8 mouse cellular contexts compared by ENCODE assay signal in genomic region chr7:105641936-105642335, GRCm38 (mm10). TPM values are rescaled to one million over a fixed set of nuclear protein-coding genes. Genes with fewer than 3 reads are reported as not detected.
DNase-seq lines count a peak whose midpoint lies in the region; ATAC-seq and TF ChIP-seq lines count a peak whose summit lies in the region.

No protein-coding gene starts in this region.

- DNase-seq in lung, adult 2 months, result no peak
- DNase-seq in limb, embryonic 14.5 days (ENCODE audit: low spot score), result no peak
- DNase-seq in right cerebral cortex, postnatal 25 days, result no peak

- peaks cover 34% of the 10 kb centered on the region for H3K4me1 ChIP-seq in erythroblast, embryonic 14.5 days (ENCODE audit: control insufficient read depth)
- H3K4me1 ChIP-seq in lung, embryonic 15.5 days, result peaks cover 28% of the 10 kb centered on the region
- H3K4me1 ChIP-seq in lung, adult 2 months (ENCODE audit: control insufficient read depth, insufficient read depth, low read length), result peaks cover 7% of the 10 kb centered on the region
- H3K4me1 ChIP-seq in limb, embryonic 14.5 days (ENCODE audit: control insufficient read depth, insufficient read depth, low read length), result peaks cover 14% of the 10 kb centered on the region; the same call in 1 of the 2 replicates
- peaks cover 25% of the 10 kb centered on the region for H3K4me1 ChIP-seq in stomach, embryonic 15.5 days

- peak overlapping the region; percentile 8 for H3K4me3 ChIP-seq in erythroblast, embryonic 14.5 days (replicated peaks)
- H3K4me3 ChIP-seq in lung, embryonic 15.5 days, result peak overlapping the region; percentile 64
- no peak overlapping the region for H3K4me3 ChIP-seq in lung, adult 2 months (replicated peaks; ENCODE audit: extremely low read depth, low read depth, low read length)
- H3K4me3 ChIP-seq in limb, embryonic 14.5 days (replicated peaks; ENCODE audit: low read length), result no peak overlapping the region
- no peak overlapping the region; the same call in 1 of the 2 replicates for H3K4me3 ChIP-seq in stomach, embryonic 15.5 days (replicated peaks)

- H3K27ac ChIP-seq in lung, embryonic 15.5 days, result peak overlapping the region; percentile 90
- no peak overlapping the region for H3K27ac ChIP-seq in limb, embryonic 14.5 days (replicated peaks; ENCODE audit: low read depth, low read length)
- no peak overlapping the region for H3K27ac ChIP-seq in stomach, embryonic 15.5 days

- H3K4me2 ChIP-seq in lung, embryonic 15.5 days, result peak overlapping the region; percentile 90
- peak overlapping the region; percentile 87; the same call in 1 of the 2 replicates for H3K4me2 ChIP-seq in limb, embryonic 14.5 days (replicated peaks; ENCODE audit: low read depth, low read length, severe bottlenecking)
- peak overlapping the region; percentile 93 for H3K4me2 ChIP-seq in stomach, embryonic 15.5 days

- TF ChIP-seq POLR2A in lung, adult 2 months (IDR thresholded peaks at IDR 0.05; ENCODE audit: borderline replicate concordance, extremely low read depth, low read depth, low read length), result no peak
- no peak for TF ChIP-seq POLR2A in limb, embryonic 14.5 days (IDR thresholded peaks at IDR 0.05; ENCODE audit: borderline replicate concordance, extremely low read depth, insufficient read depth, insufficient read length)

- no peak for TF ChIP-seq CTCF in lung, adult 2 months (IDR thresholded peaks at IDR 0.05; ENCODE audit: insufficient read depth, low read length)

- no peak for ATAC-seq in erythroblast, adult 5-6 weeks (replicated peaks; ENCODE audit: low FRiP score, poor library complexity, severe bottlenecking)
- ATAC-seq in lung, embryonic 15.5 days (ENCODE audit: borderline replicate concordance, extremely low read depth, low FRiP score, low TSS enrichment), result no peak
- no peak for ATAC-seq in limb, embryonic 14.5 days (ENCODE audit: low FRiP score, low read depth)
- ATAC-seq in stomach, embryonic 15.5 days (ENCODE audit: insufficient read depth, low FRiP score, low read depth), result no peak
- ATAC-seq in CD4-positive, CD25-positive, alpha-beta regulatory T cell, adult 4 months, result no peak

- H3K9me3 ChIP-seq in erythroblast, embryonic 14.5 days (ENCODE audit: control insufficient read depth, low read length), result no peaks in the 10 kb centered on the region
- H3K9me3 ChIP-seq in lung, embryonic 15.5 days, result no peaks in the 10 kb centered on the region
- no peaks in the 10 kb centered on the region for H3K9me3 ChIP-seq in limb, embryonic 14.5 days (ENCODE audit: control insufficient read depth, low read length)
- H3K9me3 ChIP-seq in stomach, embryonic 15.5 days, result no peaks in the 10 kb centered on the region

- 55% methylated on average over 3 of the region's 3 CpGs for WGBS in lung, embryonic 15.5 days
- WGBS in lung, adult 2 months, result 35% methylated on average over 3 of the region's 3 CpGs
- WGBS in limb, embryonic 14.5 days, result 81% methylated on average over 3 of the region's 3 CpGs
- 67% methylated on average over 3 of the region's 3 CpGs for WGBS in stomach, embryonic 15.5 days

- H3K9ac ChIP-seq in lung, embryonic 15.5 days, result no peak overlapping the region
- H3K9ac ChIP-seq in limb, embryonic 14.5 days (ENCODE audit: low read depth, low read length, severe bottlenecking), result no peak overlapping the region
- H3K9ac ChIP-seq in stomach, embryonic 15.5 days, result no peak overlapping the region

- no peaks in the 10 kb centered on the region for H3K27me3 ChIP-seq in erythroblast, embryonic 14.5 days (ENCODE audit: control insufficient read depth)
- H3K27me3 ChIP-seq in lung, embryonic 15.5 days, result no peaks in the 10 kb centered on the region
- H3K27me3 ChIP-seq in limb, embryonic 14.5 days (ENCODE audit: control insufficient read depth, insufficient read depth, low read length), result no peaks in the 10 kb centered on the region
- H3K27me3 ChIP-seq in stomach, embryonic 15.5 days (replicated peaks), result no peaks in the 10 kb centered on the region

- peaks cover 43% of the 10 kb centered on the region for H3K36me3 ChIP-seq in erythroblast, embryonic 14.5 days (ENCODE audit: control insufficient read depth)
- peaks cover 35% of the 10 kb centered on the region for H3K36me3 ChIP-seq in lung, embryonic 15.5 days
- peaks cover 35% of the 10 kb centered on the region for H3K36me3 ChIP-seq in limb, embryonic 14.5 days (ENCODE audit: control insufficient read depth, insufficient read depth, low read length)
- H3K36me3 ChIP-seq in stomach, embryonic 15.5 days, result peaks cover 13% of the 10 kb centered on the region; the same call in 1 of the 2 replicates

RNA-seq across cellular contexts. Expression of gene Gm45799, which starts 1.6 kb away (rescaled TPM):
- polyA plus RNA-seq in erythroblast, embryonic 14.5 days (2012), result 2.6 and 14.1 TPM in 2 replicates
- total RNA-seq in erythroblast, adult 5-6 weeks (2015; ENCODE audit: low replicate concordance), result 3.1 and 9.2 TPM in 2 replicates
- 0.42 and 5.0 TPM in 2 replicates for total RNA-seq in erythroblast, adult 5-6 weeks (2017; ENCODE audit: low replicate concordance)
- 33.8 and 34.3 TPM in 2 replicates for polyA plus RNA-seq in lung, embryonic 15.5 days (2015; fragmentation: Nextera tagmentation; extraction: Ambion mirVana)
- polyA plus RNA-seq in lung, adult 2 months (2012; rRNA removed), result 243 and 295 TPM in 2 replicates
- polyA plus RNA-seq in limb, embryonic 14.5 days (2012; rRNA removed), result 173 and 186 TPM in 2 replicates
- 37.8 and 40.4 TPM in 2 replicates for polyA plus RNA-seq in limb, embryonic 14.5 days (2014; fragmentation: Nextera tagmentation; extraction: Ambion mirVana)
- polyA plus RNA-seq in stomach, embryonic 15.5 days (2015; fragmentation: Nextera tagmentation; extraction: Ambion mirVana), result 24.2 and 37.0 TPM in 2 replicates
- 10 to 100 TPM in 1 of 2 experiments, 1 to 10 TPM in 1; 6.7 to 12.1 TPM for polyA plus RNA-seq in CD4-positive, CD25-positive, alpha-beta regulatory T cell, adult 4 months (2017; shearing (Covaris generic))

RNA-seq across cellular contexts. Expression of gene Arfip2, which starts 1.7 kb away (rescaled TPM):
- polyA plus RNA-seq in erythroblast, embryonic 14.5 days (2012), result 1.5 and 1.7 TPM in 2 replicates
- total RNA-seq in erythroblast, adult 5-6 weeks (2015; ENCODE audit: low replicate concordance), result 0.19 and 2.9 TPM in 2 replicates
- total RNA-seq in erythroblast, adult 5-6 weeks (2017; ENCODE audit: low replicate concordance), result 3.1 and 8.9 TPM in 2 replicates
- 77.3 and 79.1 TPM in 2 replicates for polyA plus RNA-seq in lung, embryonic 15.5 days (2015; fragmentation: Nextera tagmentation; extraction: Ambion mirVana)
- polyA plus RNA-seq in lung, adult 2 months (2012; rRNA removed), result 63.9 and 71.2 TPM in 2 replicates
- 181 and 182 TPM in 2 replicates for polyA plus RNA-seq in limb, embryonic 14.5 days (2012; rRNA removed)
- polyA plus RNA-seq in limb, embryonic 14.5 days (2014; fragmentation: Nextera tagmentation; extraction: Ambion mirVana), result 106 and 110 TPM in 2 replicates
- 69.0 and 81.8 TPM in 2 replicates for polyA plus RNA-seq in stomach, embryonic 15.5 days (2015; fragmentation: Nextera tagmentation; extraction: Ambion mirVana)
- 10 to 100 TPM in 1 of 2 experiments, 1 to 10 TPM in 1; 9.7 to 16.9 TPM for polyA plus RNA-seq in CD4-positive, CD25-positive, alpha-beta regulatory T cell, adult 4 months (2017; shearing (Covaris generic))

RNA-seq across cellular contexts. Expression of gene Timm10b, which starts 2.1 kb away (rescaled TPM):
- 24.4 and 28.7 TPM in 2 replicates for polyA plus RNA-seq in erythroblast, embryonic 14.5 days (2012)
- 5.4 and 13.2 TPM in 2 replicates for total RNA-seq in erythroblast, adult 5-6 weeks (2015; ENCODE audit: low replicate concordance)
- 7.4 and 32.9 TPM in 2 replicates for total RNA-seq in erythroblast, adult 5-6 weeks (2017; ENCODE audit: low replicate concordance)
- 187 TPM in 2 replicates for polyA plus RNA-seq in lung, embryonic 15.5 days (2015; fragmentation: Nextera tagmentation; extraction: Ambion mirVana)
- 95.7 and 110 TPM in 2 replicates for polyA plus RNA-seq in lung, adult 2 months (2012; rRNA removed)
- 136 and 176 TPM in 2 replicates for polyA plus RNA-seq in limb, embryonic 14.5 days (2012; rRNA removed)
- 176 and 202 TPM in 2 replicates for polyA plus RNA-seq in limb, embryonic 14.5 days (2014; fragmentation: Nextera tagmentation; extraction: Ambion mirVana)
- polyA plus RNA-seq in stomach, embryonic 15.5 days (2015; fragmentation: Nextera tagmentation; extraction: Ambion mirVana), result 189 and 199 TPM in 2 replicates
- 100 to 1,000 TPM; 198 TPM for polyA plus RNA-seq in CD4-positive, CD25-positive, alpha-beta regulatory T cell, adult 4 months (2017; shearing (Covaris generic))

RNA-seq across cellular contexts. Expression of gene Trim3, which starts 8.6 kb away (rescaled TPM):
- polyA plus RNA-seq in erythroblast, embryonic 14.5 days (2012), result 0.06 and 0.10 TPM in 2 replicates
- total RNA-seq in erythroblast, adult 5-6 weeks (2015; ENCODE audit: low replicate concordance), result 3.3 and 8.8 TPM in 2 replicates
- total RNA-seq in erythroblast, adult 5-6 weeks (2017; ENCODE audit: low replicate concordance), result 2.6 TPM in 1 of 2 replicates, not detected in the other
- polyA plus RNA-seq in lung, embryonic 15.5 days (2015; fragmentation: Nextera tagmentation; extraction: Ambion mirVana), result 54.9 and 59.9 TPM in 2 replicates
- polyA plus RNA-seq in lung, adult 2 months (2012; rRNA removed), result 163 TPM in 2 replicates
- 68.3 and 77.4 TPM in 2 replicates for polyA plus RNA-seq in limb, embryonic 14.5 days (2012; rRNA removed)
- 35.1 and 37.0 TPM in 2 replicates for polyA plus RNA-seq in limb, embryonic 14.5 days (2014; fragmentation: Nextera tagmentation; extraction: Ambion mirVana)
- 27.8 and 29.8 TPM in 2 replicates for polyA plus RNA-seq in stomach, embryonic 15.5 days (2015; fragmentation: Nextera tagmentation; extraction: Ambion mirVana)
- polyA plus RNA-seq in CD4-positive, CD25-positive, alpha-beta regulatory T cell, adult 4 months (2017; shearing (Covaris generic)), result 1 to 10 TPM; 1.7 to 6.7 TPM

RNA-seq across cellular contexts. Expression of gene Dnhd1, which starts 8.7 kb away (rescaled TPM):
- not detected in 2 replicates for polyA plus RNA-seq in erythroblast, embryonic 14.5 days (2012)
- total RNA-seq in erythroblast, adult 5-6 weeks (2015; ENCODE audit: low replicate concordance), result not detected in 2 replicates
- under 0.01 and 0.14 TPM in 2 replicates for total RNA-seq in erythroblast, adult 5-6 weeks (2017; ENCODE audit: low replicate concordance)
- 1.1 TPM in 2 replicates for polyA plus RNA-seq in lung, embryonic 15.5 days (2015; fragmentation: Nextera tagmentation; extraction: Ambion mirVana)
- polyA plus RNA-seq in lung, adult 2 months (2012; rRNA removed), result 1.8 and 2.4 TPM in 2 replicates
- 10.9 and 12.1 TPM in 2 replicates for polyA plus RNA-seq in limb, embryonic 14.5 days (2012; rRNA removed)
- 1.4 and 1.8 TPM in 2 replicates for polyA plus RNA-seq in limb, embryonic 14.5 days (2014; fragmentation: Nextera tagmentation; extraction: Ambion mirVana)
- polyA plus RNA-seq in stomach, embryonic 15.5 days (2015; fragmentation: Nextera tagmentation; extraction: Ambion mirVana), result 0.71 and 0.95 TPM in 2 replicates
- 1 to 10 TPM in 1 of 2 experiments, under 1 TPM in 1; 0.83 to 3.2 TPM for polyA plus RNA-seq in CD4-positive, CD25-positive, alpha-beta regulatory T cell, adult 4 months (2017; shearing (Covaris generic))

Comparison
In these comparisons a context has a peak if more than half of its experiments do, and no peak if none do; other contexts are left out.
1. H3K4me3 ChIP-seq: peak in erythroblast, embryonic 14.5 days (single experiment) and lung, embryonic 15.5 days (single experiment); none in lung, adult 2 months (single experiment), limb, embryonic 14.5 days (single experiment) and stomach, embryonic 15.5 days (single experiment).
2. Peak in every context shown above with its lines, with median percentiles within 50 percentile points of each other: H3K4me2 ChIP-seq.